37 mouse cellular contexts compared by ENCODE assay signal in the genomic region with DNA sequence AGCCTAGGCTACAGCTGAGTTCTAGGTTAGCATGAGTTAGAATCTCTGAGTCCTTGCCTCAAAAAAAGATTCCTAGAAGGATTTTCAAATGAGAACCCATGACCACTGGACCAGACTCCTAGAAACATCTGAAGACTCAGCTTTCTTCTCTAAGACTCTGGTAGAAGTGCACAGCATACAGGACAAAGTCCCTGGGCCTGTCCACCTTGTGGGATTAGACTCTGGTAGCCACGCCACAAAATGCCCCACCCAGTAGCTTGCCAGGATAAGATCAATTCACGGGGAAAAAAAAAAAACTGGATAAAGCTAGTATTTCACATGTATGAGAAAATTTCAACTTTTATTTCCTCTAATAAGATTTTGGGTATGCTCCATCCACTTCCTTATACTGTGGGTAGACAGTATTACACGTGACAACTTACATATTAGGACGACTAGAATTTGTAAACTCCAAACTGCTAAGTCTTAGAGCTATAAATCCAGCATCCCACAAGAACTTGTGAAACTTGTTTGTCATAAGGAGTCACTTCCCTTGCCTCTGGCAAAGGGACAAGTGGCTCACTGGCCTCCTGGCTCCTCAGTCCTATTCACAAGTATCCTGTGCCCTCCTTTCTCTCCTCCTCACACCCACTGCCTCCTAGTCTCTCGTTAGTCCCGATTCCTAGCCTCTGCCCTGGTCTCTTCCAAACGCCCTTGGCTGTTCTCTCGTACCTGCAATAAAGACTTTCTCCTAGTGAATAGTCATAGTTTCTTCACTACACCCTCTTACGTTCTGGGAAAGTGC. TPM values are rescaled to one million over a fixed set of nuclear protein-coding genes. Genes with fewer than 3 reads are reported as not detected.
DNase-seq lines count a peak whose midpoint lies in the region; ATAC-seq and TF ChIP-seq lines count a peak whose summit lies in the region.
"Had no signal": no experiment of that assay in that cellular context is flagged by ENCODE, and none has a peak within 500 bp of the region (broad histone marks: within the 10 kb centered on the region; RNA-seq: fewer than 3 reads in every experiment).

No protein-coding gene starts in this region.

- no peaks in the 10 kb centered on the region for H3K9me3 ChIP-seq in intestine, embryonic 16.5 days (ENCODE audit: control insufficient read depth, low read length)
- H3K9me3 ChIP-seq: embryonic facial prominence, embryonic 10.5 days; embryonic facial prominence, embryonic 15.5 days; hindbrain, embryonic 12.5 days; kidney, embryonic 15.5 days; liver, embryonic 15.5 days; stomach, embryonic 15.5 days had no signal

- no peaks in the 10 kb centered on the region for H3K27me3 ChIP-seq in intestine, embryonic 16.5 days (replicated peaks; ENCODE audit: control insufficient read depth, insufficient read depth, low read length)
- H3K27me3 ChIP-seq: embryonic facial prominence, embryonic 15.5 days; hindbrain, embryonic 12.5 days; kidney, embryonic 15.5 days; liver, embryonic 15.5 days; stomach, embryonic 15.5 days had no signal

- TF ChIP-seq CTCF in layer of hippocampus, adult 2 months (conservative IDR thresholded peaks at IDR 0.05), result no peak

- H3K27ac ChIP-seq in layer of hippocampus, adult 2 months, result peak overlapping the region; percentile 40; the same call in 1 of the 2 replicates
- 0 out of 2 replicates have a peak overlapping the region, but pooled peaks have one; percentile 24 for H3K27ac ChIP-seq in intestine, embryonic 16.5 days (ENCODE audit: low read length)
- H3K27ac ChIP-seq: embryonic facial prominence, embryonic 10.5 days; embryonic facial prominence, embryonic 15.5 days; hindbrain, embryonic 12.5 days; hindbrain, postnatal 0 days; kidney, embryonic 15.5 days; liver, embryonic 15.5 days; stomach, embryonic 15.5 days had no signal

- peak; percentile 75 for ATAC-seq in intestine, embryonic 16.5 days
- ATAC-seq: forebrain, embryonic 14.5 days; hindbrain, postnatal 0 days; midbrain, embryonic 16.5 days had no signal

- H3K4me2 ChIP-seq in intestine, embryonic 16.5 days (ENCODE audit: low read depth, low read length), result no peak overlapping the region
- H3K4me2 ChIP-seq: embryonic facial prominence, embryonic 15.5 days; heart, embryonic 11.5 days; hindbrain, embryonic 12.5 days; kidney, embryonic 15.5 days; liver, embryonic 15.5 days; lung, embryonic 14.5 days; midbrain, embryonic 11.5 days; stomach, embryonic 15.5 days had no signal

- H3K4me3 ChIP-seq in layer of hippocampus, adult 2 months, result no peak overlapping the region
- H3K4me3 ChIP-seq in intestine, embryonic 16.5 days (ENCODE audit: low read length), result no peak overlapping the region
- H3K4me3 ChIP-seq: embryonic facial prominence, embryonic 10.5 days; embryonic facial prominence, embryonic 15.5 days; hindbrain, embryonic 12.5 days; kidney, embryonic 15.5 days; liver, embryonic 15.5 days; stomach, embryonic 15.5 days had no signal

- peaks cover 20% of the 10 kb centered on the region for H3K36me3 ChIP-seq in intestine, embryonic 16.5 days (ENCODE audit: control insufficient read depth, insufficient read depth, low read length)

- H3K9ac ChIP-seq in intestine, embryonic 16.5 days (ENCODE audit: low read depth, low read length), result no peak overlapping the region
- H3K9ac ChIP-seq: embryonic facial prominence, embryonic 15.5 days; hindbrain, embryonic 12.5 days; kidney, embryonic 15.5 days; liver, embryonic 15.5 days; lung, embryonic 14.5 days; stomach, embryonic 15.5 days had no signal

- H3K4me1 ChIP-seq in intestine, embryonic 16.5 days (ENCODE audit: control insufficient read depth, insufficient read depth, low read length), result no peaks in the 10 kb centered on the region
- H3K4me1 ChIP-seq: embryonic facial prominence, embryonic 10.5 days; embryonic facial prominence, embryonic 15.5 days; hindbrain, embryonic 12.5 days; kidney, embryonic 15.5 days; stomach, embryonic 15.5 days had no signal

- DNase-seq in layer of hippocampus, adult 2 months (ENCODE audit: low spot score in 2 of 2), result no peak
- DNase-seq in layer of hippocampus, adult 8-10 months (ENCODE audit: low spot score in 2 of 2), result no peak
- peak; percentile 67 for DNase-seq in fat pad, adult 2 months (ENCODE audit: extremely low read depth, low read depth, low spot score)
- DNase-seq in yolk sac, embryonic 10.5 days (ENCODE audit: low spot score), result no peak
- no peak for DNase-seq in ovary, postnatal 10 days (ENCODE audit: low spot score)
- no peak for DNase-seq in lung, postnatal 10 days
- DNase-seq: adrenal gland, postnatal 25 days; cerebellum, adult 2 months; cerebellum, postnatal 14 days; heart, postnatal 36 days; kidney, adult 11 months; layer of hippocampus, postnatal 36 days; liver; lung, embryonic 14.5 days; thymus, postnatal 14 days had no signal

- WGBS in intestine, embryonic 16.5 days, result 74% methylated on average over 9 of the region's 9 CpGs

RNA-seq across cellular contexts. Expression of gene Trmt13, which starts 23.5 kb away (rescaled TPM):
- total RNA-seq in layer of hippocampus, adult 2 months (2021), result 10 to 100 TPM; 17.9 to 24.4 TPM
- total RNA-seq in layer of hippocampus, adult 8-10 months (2022), result 10 to 100 TPM; 18.4 to 26.2 (median 20.4) TPM
- 17.0 and 20.5 TPM in 2 replicates for polyA plus RNA-seq in intestine, embryonic 16.5 days (2015; fragmentation: Nextera tagmentation; extraction: Ambion mirVana)

RNA-seq across cellular contexts. Expression of gene Mfsd14a, which starts 24.6 kb away (rescaled TPM):
- 10 to 100 TPM; 54.4 to 57.7 TPM for total RNA-seq in layer of hippocampus, adult 2 months (2021)
- 10 to 100 TPM; 55.4 to 62.1 (median 59.8) TPM for total RNA-seq in layer of hippocampus, adult 8-10 months (2022)
- polyA plus RNA-seq in intestine, embryonic 16.5 days (2015; fragmentation: Nextera tagmentation; extraction: Ambion mirVana), result 81.3 TPM in 2 replicates

RNA-seq across cellular contexts. Expression of gene Sass6, which starts 43.1 kb away (rescaled TPM):
- 1 to 10 TPM; 7.4 to 9.4 TPM for total RNA-seq in layer of hippocampus, adult 2 months (2021)
- 1 to 10 TPM; 5.9 to 8.6 (median 7.9) TPM for total RNA-seq in layer of hippocampus, adult 8-10 months (2022)
- 11.3 and 14.4 TPM in 2 replicates for polyA plus RNA-seq in intestine, embryonic 16.5 days (2015; fragmentation: Nextera tagmentation; extraction: Ambion mirVana)

RNA-seq across cellular contexts. Expression of gene Gm43191, which starts 43.2 kb away (rescaled TPM):
- total RNA-seq in layer of hippocampus, adult 2 months (2021), result not detected
- not detected for total RNA-seq in layer of hippocampus, adult 8-10 months (2022)
- polyA plus RNA-seq in intestine, embryonic 16.5 days (2015; fragmentation: Nextera tagmentation; extraction: Ambion mirVana), result not detected in 2 replicates
- total RNA-seq: adrenal gland, adult 18-20 months; gastrocnemius, adult 18-20 months; gastrocnemius, postnatal 4 days; heart, postnatal 36 days; hindbrain, postnatal 0 days; left cerebral cortex, postnatal 14 days; megakaryocyte progenitor cell, adult 5-6 weeks; neutrophil, adult 5-6 weeks had no signal
- polyA plus RNA-seq: cerebellum, adult 2 months; embryonic facial prominence, embryonic 10.5 days; embryonic facial prominence, embryonic 15.5 days; forebrain, embryonic 14.5 days; heart, embryonic 11.5 days; heart, embryonic 16.5 days; hindbrain, embryonic 12.5 days; hindbrain, postnatal 0 days; kidney, embryonic 15.5 days; limb, embryonic 11.5 days; liver, embryonic 15.5 days; lung, embryonic 14.5 days; midbrain, embryonic 11.5 days; midbrain, embryonic 16.5 days; neural tube, embryonic 11.5 days; stomach, embryonic 15.5 days; urinary bladder, adult 2 months had no signal
